Mouse (Mus musculus) stomach, postnatal 0 days (tissue): ENCODE measurements at regions not wholly inside any gene's neighbourhood (a gene's known extent, or its start where the extent isn't known, plus 50 kb on each side); places are given as distances from the start of the nearest gene placed in this dataset.

ENCODE experiments used
- CTCF ChIP-seq: IDR thresholded peaks from 2 replicates; pipeline ENCODE4 v1.5.1; 2016; ENCODE audit warnings: antibody characterized with exemption, low read depth, mild to moderate bottlenecking, moderate library complexity
- EP300 ChIP-seq: optimal IDR thresholded peaks from 2 replicates; pipeline ENCODE3; 2016; ENCODE audit warnings: antibody characterized with exemption

DNA sequence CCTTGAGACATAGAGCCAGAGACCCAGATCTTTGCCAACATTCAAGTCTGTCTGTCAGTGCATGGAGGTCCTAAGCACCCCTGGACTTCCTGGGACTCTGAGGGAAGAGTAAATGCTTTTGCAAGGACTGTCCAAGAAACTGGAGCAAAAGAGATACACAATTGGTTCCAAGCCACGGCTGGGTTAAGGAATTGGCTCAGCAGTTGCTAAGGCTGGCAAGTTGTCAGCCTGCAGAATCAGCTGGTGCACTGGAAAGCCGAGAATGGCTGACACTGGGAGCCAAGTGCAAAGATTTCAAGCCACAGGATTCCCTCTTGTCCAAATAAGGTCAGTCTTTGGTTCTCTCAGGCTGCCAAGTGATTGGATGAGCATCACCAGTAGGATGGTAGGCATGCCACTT is 146.8 kb upstream of the Syt13 start:
- TF ChIP-seq CTCF (no peak), EP300 (no peak)
